Mouse (Mus musculus) left cerebral cortex, postnatal 10 days (tissue): ENCODE measurements at regions not wholly inside any gene's neighbourhood (a gene's known extent, or its start where the extent isn't known, plus 50 kb on each side); places are given as distances from the start of the nearest gene placed in this dataset.

Experiments
- DNase-seq, 2 experiments: peaks; one replicate each; pipeline ENCODE4 v3.0.0; 2021 to 2022; ENCODE audit warnings: low spot score in 2 of 2, mixed read lengths in 1 of 2; ENCODE audit errors: extremely low spot score in 1 of 2
- intact Hi-C: fragments of 180-260 bp; cut with DNase I; formaldehyde crosslinking; loops from one replicate; pipeline ENCODE4 v1.15.1; 2025

GRCm38 (mm10) chr3:121104571-121105407, 66.7 kb downstream of the Rwdd3 start:
- peak; percentile 79 to 89 for DNase-seq
- intact Hi-C loops, result no loop called here

- intact Hi-C loops, result no loop called here
- no peak for DNase-seq
These were observed 68.6 kb downstream of the Rwdd3 start for GRCm38 (mm10) chr3:121102871-121103270.

GRCm38 (mm10) chr3:121102120-121102519, 69.4 kb downstream of the Rwdd3 start:
- intact Hi-C loops, result no loop called here
- DNase-seq, result no peak

- intact Hi-C loops, result no loop called here
- DNase-seq, result no peak
These were observed 71.2 kb downstream of the Rwdd3 start for GRCm38 (mm10) chr3:121100211-121100860.

- peak in 1 of 2 experiments; percentile 37 for DNase-seq
These were observed 78.0 kb downstream of the Rwdd3 start for GRCm38 (mm10) chr3:121093509-121093908.

GRCm38 (mm10) chr3:121088724-121089123, 82.8 kb downstream of the Rwdd3 start:
- intact Hi-C loops, result no loop called here
- DNase-seq, result no peak

More at GRCm38 (mm10) chr3:121093509-121093908, 78.0 kb downstream of the Rwdd3 start:
- intact Hi-C loops, result loop anchor here (5.0 kb wide), 1 partner anchor 206 kb away; no protein-coding TSS in a partner anchor

- DNase-seq, result no peak
- intact Hi-C loops, result no loop called here
These were observed 102.8 kb downstream of the Rwdd3 start for GRCm38 (mm10) chr3:121068676-121069075.

GRCm38 (mm10) chr3:121035904-121036549, 135.5 kb downstream of the Rwdd3 start:
- intact Hi-C loops, result no loop called here
- DNase-seq, result no peak

- intact Hi-C loops, result no loop called here
- DNase-seq, result no peak
These were observed 145.8 kb downstream of the Rwdd3 start for GRCm38 (mm10) chr3:121025546-121026157.

GRCm38 (mm10) chr3:121024810-121025209, 146.7 kb downstream of the Rwdd3 start:
- DNase-seq, result no peak
- intact Hi-C loops, result no loop called here

GRCm38 (mm10) chr3:121021126-121021848, 150.2 kb downstream of the Rwdd3 start:
- DNase-seq, result peak in 1 of 2 experiments; percentile 26
- intact Hi-C loops, result no loop called here

- intact Hi-C loops, result no loop called here
- DNase-seq, result peak in 1 of 2 experiments; percentile 20
These were observed 162.3 kb downstream of the Rwdd3 start for GRCm38 (mm10) chr3:121009223-121009622.

- intact Hi-C loops, result no loop called here
- DNase-seq, result peak; percentile 18 to 27
These were observed 187.8 kb downstream of the Rwdd3 start for GRCm38 (mm10) chr3:120983556-120984270.

GRCm38 (mm10) chr3:120982795-120983555, 188.5 kb downstream of the Rwdd3 start:
- intact Hi-C loops, result no loop called here
- no peak for DNase-seq

- no peak for DNase-seq
- intact Hi-C loops, result no loop called here
These were observed 189.3 kb downstream of the Rwdd3 start for GRCm38 (mm10) chr3:120982218-120982617.

GRCm38 (mm10) chr3:120970746-120971466, 200.6 kb downstream of the Rwdd3 start:
- intact Hi-C loops, result no loop called here
- DNase-seq, result no peak

GRCm38 (mm10) chr3:120946906-120947305, 224.6 kb downstream of the Rwdd3 start:
- DNase-seq, result no peak
- intact Hi-C loops, result no loop called here
